Mouse (Mus musculus) liver, embryonic 13.5 days (tissue): ENCODE measurements at regions not wholly inside any gene's neighbourhood (a gene's known extent, or its start where the extent isn't known, plus 50 kb on each side); places are given as distances from the start of the nearest gene placed in this dataset.

Source experiments
- ATAC-seq: fragments of 200-750 bp; cut with Nextera tagmentation; 2 replicates; pipeline ENCODE4 v1.8.0; 2017; ENCODE audit warnings: low read depth, mild to moderate bottlenecking, moderate number of reproducible peaks, moderate library complexity
- DNase-seq: peaks from one replicate; pipeline ENCODE4 v3.0.0; 2022
- H3K27ac ChIP-seq: fragments of 300-500 bp; sonication (generic); 2 replicates; pipeline ENCODE4 v1.5.1; 2015; ENCODE audit warnings: moderate library complexity, mild to moderate bottlenecking, inconsistent platforms
- H3K27me3 ChIP-seq: fragments of 300-500 bp; sonication (generic); 2 replicates; pipeline ENCODE4 v1.6.1; 2015; ENCODE audit warnings: mild to moderate bottlenecking, inconsistent platforms
- H3K36me3 ChIP-seq: fragments of 300-500 bp; sonication (generic); 2 replicates; pipeline ENCODE4 v1.6.1; 2015; ENCODE audit warnings: mild to moderate bottlenecking, inconsistent platforms
- H3K4me1 ChIP-seq: fragments of 300-500 bp; sonication (generic); replicated peaks from 2 replicates; pipeline ENCODE4 v1.6.1; 2015; ENCODE audit warnings: inconsistent platforms
- H3K4me2 ChIP-seq: fragments of 300-500 bp; sonication (generic); 2 replicates; pipeline ENCODE4 v1.6.1; 2015; ENCODE audit warnings: inconsistent platforms, mild to moderate bottlenecking, moderate library complexity
- H3K4me3 ChIP-seq: fragments of 300-500 bp; sonication (generic); replicated peaks from 2 replicates; pipeline ENCODE4 v1.5.1; 2015; ENCODE audit warnings: mild to moderate bottlenecking, inconsistent platforms
- H3K9ac ChIP-seq: fragments of 300-500 bp; sonication (generic); 2 replicates; pipeline ENCODE4 v1.6.1; 2015; ENCODE audit warnings: mild to moderate bottlenecking, inconsistent platforms
- H3K9me3 ChIP-seq: fragments of 300-500 bp; sonication (generic); replicated peaks from 2 replicates; pipeline ENCODE4 v1.6.1; 2016; ENCODE audit warnings: inconsistent platforms
- whole genome bisulfite sequencing: fragments of 180-500 bp; shearing (Covaris S2); methylation state at CpG from one replicate; pipeline ENCODE4 v1.1.7; 2015; ENCODE audit not compliant: insufficient replicate concordance; 5-methylcytosine and 5-hydroxymethylcytosine counted together

- Histone ChIP-seq H3K4me1 (no peaks in the 10 kb centered on the region), H3K36me3 (no peaks in the 10 kb centered on the region), H3K9me3 (no peaks in the 10 kb centered on the region), H3K4me2 (no peak overlapping the region), H3K4me3 (no peak overlapping the region), H3K9ac (no peak overlapping the region), H3K27me3 (no peaks in the 10 kb centered on the region), H3K27ac (no peak overlapping the region)
- 58% methylated on average over 4 of the region's 4 CpGs for WGBS
- ATAC-seq = no peak
- no peak for DNase-seq
These were observed 83.1 kb downstream of the Thbs2 start for GRCm38 (mm10) chr17:14610791-14611522.

GRCm38 (mm10) chr17:14608845-14609244 is 85.2 kb downstream of the Thbs2 start:
- DNase-seq = no peak
- H3K27ac ChIP-seq = no peak overlapping the region
- WGBS = 59% methylated on average over 4 of the region's 4 CpGs
- H3K4me2 ChIP-seq = no peak overlapping the region
- no peak overlapping the region for H3K9ac ChIP-seq
- no peaks in the 10 kb centered on the region for H3K9me3 ChIP-seq
- no peaks in the 10 kb centered on the region for H3K36me3 ChIP-seq
- no peak for ATAC-seq
- no peak overlapping the region for H3K4me3 ChIP-seq
- no peaks in the 10 kb centered on the region for H3K27me3 ChIP-seq
- H3K4me1 ChIP-seq = no peaks in the 10 kb centered on the region

GRCm38 (mm10) chr17:14606356-14606989 is 87.6 kb downstream of the Thbs2 start:
- H3K9ac ChIP-seq = no peak overlapping the region
- DNase-seq = no peak
- H3K4me3 ChIP-seq = no peak overlapping the region
- 51% methylated on average over 5 of the region's 5 CpGs for WGBS
- H3K36me3 ChIP-seq = no peaks in the 10 kb centered on the region
- no peaks in the 10 kb centered on the region for H3K9me3 ChIP-seq
- H3K4me2 ChIP-seq = no peak overlapping the region
- H3K4me1 ChIP-seq = no peaks in the 10 kb centered on the region
- H3K27me3 ChIP-seq = no peaks in the 10 kb centered on the region
- no peak overlapping the region for H3K27ac ChIP-seq
- no peak for ATAC-seq

- no peak overlapping the region for H3K4me3 ChIP-seq
- ATAC-seq = no peak
- H3K27me3 ChIP-seq = no peaks in the 10 kb centered on the region
- WGBS = 64% methylated on average over 10 of the region's 10 CpGs
- no peak for DNase-seq
- H3K27ac ChIP-seq = no peak overlapping the region
- H3K36me3 ChIP-seq = no peaks in the 10 kb centered on the region
- H3K4me2 ChIP-seq = no peak overlapping the region
- H3K9me3 ChIP-seq = no peaks in the 10 kb centered on the region
- no peaks in the 10 kb centered on the region for H3K4me1 ChIP-seq
- H3K9ac ChIP-seq = no peak overlapping the region
These were observed 94.4 kb downstream of the Thbs2 start for GRCm38 (mm10) chr17:14599681-14600080.

GRCm38 (mm10) chr17:14596470-14596869 is 97.6 kb downstream of the Thbs2 start:
- Histone ChIP-seq H3K4me2 (no peak overlapping the region), H3K9ac (no peak overlapping the region), H3K27me3 (no peaks in the 10 kb centered on the region), H3K4me3 (no peak overlapping the region), H3K9me3 (no peaks in the 10 kb centered on the region), H3K27ac (no peak overlapping the region), H3K36me3 (no peaks in the 10 kb centered on the region), H3K4me1 (no peaks in the 10 kb centered on the region)
- WGBS = 70% methylated on average over 7 of the region's 7 CpGs
- ATAC-seq (no peak), DNase-seq (no peak)

- Histone ChIP-seq H3K4me2 (no peak overlapping the region), H3K36me3 (no peaks in the 10 kb centered on the region), H3K27me3 (no peaks in the 10 kb centered on the region), H3K4me3 (no peak overlapping the region), H3K27ac (no peak overlapping the region), H3K4me1 (no peaks in the 10 kb centered on the region), H3K9ac (no peak overlapping the region), H3K9me3 (no peaks in the 10 kb centered on the region)
- WGBS = 56% methylated on average over 7 of the region's 7 CpGs
- no peak for ATAC-seq
- no peak for DNase-seq
These were observed 98.5 kb downstream of the Thbs2 start for GRCm38 (mm10) chr17:14595525-14595924.

GRCm38 (mm10) chr17:14588086-14588817 is 105.8 kb downstream of the Thbs2 start:
- no peaks in the 10 kb centered on the region for H3K9me3 ChIP-seq
- ATAC-seq (no peak), DNase-seq (no peak)
- no peak overlapping the region for H3K4me3 ChIP-seq
- no peaks in the 10 kb centered on the region for H3K27me3 ChIP-seq
- WGBS = 78% methylated on average over 12 of the region's 12 CpGs
- no peaks in the 10 kb centered on the region for H3K36me3 ChIP-seq
- no peak overlapping the region for H3K27ac ChIP-seq
- H3K9ac ChIP-seq = no peak overlapping the region
- H3K4me1 ChIP-seq = no peaks in the 10 kb centered on the region
- no peak overlapping the region for H3K4me2 ChIP-seq

- no peaks in the 10 kb centered on the region for H3K9me3 ChIP-seq
- no peak overlapping the region for H3K4me3 ChIP-seq
- WGBS = 54% methylated on average over 3 of the region's 3 CpGs
- no peaks in the 10 kb centered on the region for H3K27me3 ChIP-seq
- H3K4me1 ChIP-seq = no peaks in the 10 kb centered on the region
- H3K27ac ChIP-seq = no peak overlapping the region
- H3K9ac ChIP-seq = no peak overlapping the region
- no peak for ATAC-seq
- no peak overlapping the region for H3K4me2 ChIP-seq
- no peaks in the 10 kb centered on the region for H3K36me3 ChIP-seq
- DNase-seq = no peak
These were observed 114.4 kb downstream of the Thbs2 start for GRCm38 (mm10) chr17:14579671-14580070.

- H3K4me3 ChIP-seq = no peak overlapping the region
- H3K4me1 ChIP-seq = no peaks in the 10 kb centered on the region
- H3K4me2 ChIP-seq = no peak overlapping the region
- no peak overlapping the region for H3K9ac ChIP-seq
- ATAC-seq (no peak), DNase-seq (no peak)
- H3K36me3 ChIP-seq = no peaks in the 10 kb centered on the region
- no peaks in the 10 kb centered on the region for H3K9me3 ChIP-seq
- WGBS = 74% methylated on average over 1 of the region's 1 CpGs
- no peak overlapping the region for H3K27ac ChIP-seq
- H3K27me3 ChIP-seq = no peaks in the 10 kb centered on the region
These were observed 115.3 kb downstream of the Thbs2 start for GRCm38 (mm10) chr17:14578721-14579120.

GRCm38 (mm10) chr17:14578194-14578593 is 115.8 kb downstream of the Thbs2 start:
- DNase-seq (no peak), ATAC-seq (no peak)
- Histone ChIP-seq H3K36me3 (no peaks in the 10 kb centered on the region), H3K9ac (no peak overlapping the region), H3K4me1 (no peaks in the 10 kb centered on the region), H3K27ac (no peak overlapping the region), H3K4me2 (no peak overlapping the region), H3K9me3 (no peaks in the 10 kb centered on the region), H3K27me3 (no peaks in the 10 kb centered on the region), H3K4me3 (no peak overlapping the region)
- WGBS = 33% methylated on average over 3 of the region's 3 CpGs

GRCm38 (mm10) chr17:14576159-14576558 is 117.9 kb downstream of the Thbs2 start:
- Histone ChIP-seq H3K4me3 (no peak overlapping the region), H3K27ac (no peak overlapping the region), H3K27me3 (no peaks in the 10 kb centered on the region), H3K36me3 (no peaks in the 10 kb centered on the region), H3K4me2 (no peak overlapping the region), H3K4me1 (no peaks in the 10 kb centered on the region), H3K9me3 (no peaks in the 10 kb centered on the region), H3K9ac (no peak overlapping the region)
- WGBS = 47% methylated on average over 2 of the region's 2 CpGs
- DNase-seq = no peak
- ATAC-seq = no peak
